Mouse (Mus musculus): ENCODE results near the gene Slit3. TPM values are rescaled to one million over a fixed set of nuclear protein-coding genes. Genes with fewer than 3 reads are reported as not detected.

The Slit3 gene
- polyA plus RNA-seq, 1 experiment from 2014 or later = 4.9 TPM

DNA sequence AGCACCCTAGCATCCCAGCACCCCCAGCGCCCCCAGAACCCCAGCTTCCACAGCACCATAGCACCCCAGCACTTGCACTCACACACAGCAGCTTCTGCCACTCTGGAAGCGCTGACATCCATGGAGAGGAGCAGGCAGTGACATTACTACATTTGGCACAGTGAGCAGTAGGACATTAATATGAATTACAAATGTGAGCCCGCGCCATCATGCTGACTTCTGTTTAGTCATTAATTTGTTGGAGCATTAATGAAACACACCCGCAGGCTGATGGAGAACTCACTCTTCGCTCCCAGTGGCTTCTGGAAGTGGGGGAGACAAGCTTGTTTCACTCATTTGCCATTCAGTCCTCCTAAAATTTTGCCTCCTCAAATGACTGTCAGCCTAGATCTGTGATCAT lies 476.9 kb downstream of the Slit3 start:
- Histone ChIP-seq H3K4me1 (peaks cover 44% of the 10 kb centered on the region), H3K27ac (no peak overlapping the region), H3K9me3 (no peaks in the 10 kb centered on the region), H3K36me3 (replicated peaks) (no peaks in the 10 kb centered on the region), H3K4me3 (no peak overlapping the region), H3K27me3 (ENCODE audit: poor library complexity, severe bottlenecking) (peaks cover 83% of the 10 kb centered on the region)
- WGBS = 96% methylated on average over 6 of the region's 6 CpGs
- DNase-seq (ENCODE audit: extremely low spot score, low spot score) = no peak

DNA sequence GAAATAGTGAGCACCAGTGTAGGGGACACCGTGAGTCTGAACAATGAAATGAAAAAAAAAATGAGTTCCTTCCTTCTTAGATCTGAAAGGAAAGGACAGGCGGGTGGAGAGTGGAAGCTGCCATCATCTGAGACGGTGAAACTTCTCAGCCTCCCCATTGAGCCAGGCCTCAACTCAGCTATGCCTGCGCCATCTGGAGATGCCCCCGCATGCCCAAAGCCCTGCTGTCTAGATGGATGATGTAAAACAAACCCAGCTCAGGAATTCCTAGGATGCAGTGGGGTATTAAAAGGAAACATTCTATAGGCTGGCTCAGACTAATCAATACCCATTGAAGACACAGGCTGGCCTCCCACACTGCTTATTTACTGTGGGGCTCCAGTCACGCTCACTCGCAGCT lies 477.7 kb downstream of the Slit3 start:
- H3K4me3 ChIP-seq = no peak overlapping the region

DNA sequence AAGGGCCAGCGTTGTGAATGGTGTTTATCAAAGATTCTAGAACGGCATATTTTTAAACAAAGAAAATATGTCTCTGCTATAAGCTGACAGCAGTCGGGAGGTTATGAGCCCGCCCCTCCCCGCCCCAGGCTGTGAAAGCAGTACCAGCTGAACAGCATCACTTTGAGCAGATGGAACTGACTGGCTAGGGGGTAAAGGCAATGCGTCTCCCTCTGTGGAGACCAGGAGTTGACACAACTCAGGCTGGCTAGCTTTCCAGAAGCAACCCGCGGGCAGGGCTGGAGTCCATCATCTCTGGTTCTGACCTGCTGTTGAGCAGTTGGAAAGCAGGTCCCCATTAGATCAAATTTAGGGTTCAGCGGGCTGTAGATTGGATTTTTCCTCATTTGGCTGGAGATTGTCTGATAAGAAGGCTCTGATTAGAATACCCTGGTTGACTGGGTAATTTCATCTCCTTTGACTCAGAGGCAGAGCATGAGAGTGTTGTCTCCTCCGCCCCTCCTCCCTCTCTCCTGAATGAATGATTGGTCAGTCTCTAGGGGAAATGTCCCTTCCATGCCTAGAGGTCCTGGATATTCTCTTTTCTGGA lies 480.7 kb downstream of the Slit3 start:
- Histone ChIP-seq H3K36me3 (replicated peaks) (no peaks in the 10 kb centered on the region), H3K27me3 (ENCODE audit: poor library complexity, severe bottlenecking) (peaks cover 57% of the 10 kb centered on the region), H3K9me3 (no peaks in the 10 kb centered on the region), H3K4me1 (peaks cover 40% of the 10 kb centered on the region), H3K4me3 (no peak overlapping the region), H3K27ac (no peak overlapping the region; the same call in 1 of the 2 replicates)
- 85% methylated on average over 10 of the region's 10 CpGs for WGBS
- no peak for DNase-seq (ENCODE audit: extremely low spot score, low spot score)

More for the DNA sequence above, 477.7 kb downstream of the Slit3 start:
- peak overlapping the region; percentile 36 for H3K27ac ChIP-seq
- H3K4me1 ChIP-seq = peaks cover 36% of the 10 kb centered on the region
- no peaks in the 10 kb centered on the region for H3K9me3 ChIP-seq
- WGBS = 37% methylated on average over 7 of the region's 7 CpGs
- peaks cover 82% of the 10 kb centered on the region for H3K27me3 ChIP-seq (ENCODE audit: poor library complexity, severe bottlenecking)
- DNase-seq (ENCODE audit: extremely low spot score, low spot score) = no peak
- H3K36me3 ChIP-seq (replicated peaks) = no peaks in the 10 kb centered on the region

DNA sequence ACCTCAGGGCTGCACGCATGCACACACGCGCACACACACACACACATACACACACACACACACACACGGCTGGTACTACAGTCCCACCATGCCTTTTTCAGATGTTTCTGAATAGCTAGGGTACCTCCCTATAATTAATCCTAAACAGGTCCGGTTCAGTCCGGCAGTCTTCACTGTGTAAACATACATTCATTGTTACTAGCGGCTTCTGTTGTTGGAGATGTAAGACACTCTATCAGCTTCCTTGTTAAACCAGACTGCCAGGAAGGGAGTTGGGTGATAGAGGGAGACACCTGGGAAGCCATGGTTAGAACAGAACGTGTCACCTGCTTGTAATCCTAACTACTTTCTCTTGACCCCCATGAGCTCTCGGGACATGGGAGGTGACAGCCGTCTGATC lies 481.6 kb downstream of the Slit3 start:
- Histone ChIP-seq H3K9me3 (no peaks in the 10 kb centered on the region), H3K4me3 (no peak overlapping the region), H3K4me1 (peaks cover 37% of the 10 kb centered on the region), H3K27me3 (ENCODE audit: poor library complexity, severe bottlenecking) (peaks cover 54% of the 10 kb centered on the region), H3K27ac (no peak overlapping the region), H3K36me3 (replicated peaks) (no peaks in the 10 kb centered on the region)
- no peak for DNase-seq (ENCODE audit: extremely low spot score, low spot score)
- 86% methylated on average over 10 of the region's 10 CpGs for WGBS

DNA sequence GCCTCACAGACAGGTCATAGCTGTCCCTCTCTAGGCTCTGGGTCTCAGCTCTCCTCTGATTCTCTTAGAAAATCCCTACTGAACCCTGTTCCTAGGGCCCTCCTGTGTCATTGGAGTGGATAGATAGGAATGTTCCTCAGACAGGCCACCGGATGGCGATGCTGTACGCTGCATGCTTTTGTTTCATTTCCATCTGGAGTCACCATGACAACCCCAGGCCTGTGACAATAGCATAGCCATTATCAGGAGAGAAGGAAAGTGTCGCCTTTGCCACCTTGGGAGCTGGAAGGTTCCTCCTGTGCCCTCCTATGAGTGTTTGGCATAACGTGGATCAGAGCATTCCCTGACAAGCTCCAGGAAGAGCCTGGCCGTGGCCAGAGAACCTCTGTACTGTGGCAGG lies 482.9 kb downstream of the Slit3 start:
- no peak overlapping the region for H3K4me3 ChIP-seq
- peaks cover 54% of the 10 kb centered on the region for H3K27me3 ChIP-seq (ENCODE audit: poor library complexity, severe bottlenecking)
- H3K4me1 ChIP-seq = peaks cover 32% of the 10 kb centered on the region
- H3K27ac ChIP-seq = no peak overlapping the region
- DNase-seq (ENCODE audit: extremely low spot score, low spot score) = no peak
- no peaks in the 10 kb centered on the region for H3K9me3 ChIP-seq
- WGBS = 79% methylated on average over 6 of the region's 6 CpGs
- no peaks in the 10 kb centered on the region for H3K36me3 ChIP-seq (replicated peaks)

DNA sequence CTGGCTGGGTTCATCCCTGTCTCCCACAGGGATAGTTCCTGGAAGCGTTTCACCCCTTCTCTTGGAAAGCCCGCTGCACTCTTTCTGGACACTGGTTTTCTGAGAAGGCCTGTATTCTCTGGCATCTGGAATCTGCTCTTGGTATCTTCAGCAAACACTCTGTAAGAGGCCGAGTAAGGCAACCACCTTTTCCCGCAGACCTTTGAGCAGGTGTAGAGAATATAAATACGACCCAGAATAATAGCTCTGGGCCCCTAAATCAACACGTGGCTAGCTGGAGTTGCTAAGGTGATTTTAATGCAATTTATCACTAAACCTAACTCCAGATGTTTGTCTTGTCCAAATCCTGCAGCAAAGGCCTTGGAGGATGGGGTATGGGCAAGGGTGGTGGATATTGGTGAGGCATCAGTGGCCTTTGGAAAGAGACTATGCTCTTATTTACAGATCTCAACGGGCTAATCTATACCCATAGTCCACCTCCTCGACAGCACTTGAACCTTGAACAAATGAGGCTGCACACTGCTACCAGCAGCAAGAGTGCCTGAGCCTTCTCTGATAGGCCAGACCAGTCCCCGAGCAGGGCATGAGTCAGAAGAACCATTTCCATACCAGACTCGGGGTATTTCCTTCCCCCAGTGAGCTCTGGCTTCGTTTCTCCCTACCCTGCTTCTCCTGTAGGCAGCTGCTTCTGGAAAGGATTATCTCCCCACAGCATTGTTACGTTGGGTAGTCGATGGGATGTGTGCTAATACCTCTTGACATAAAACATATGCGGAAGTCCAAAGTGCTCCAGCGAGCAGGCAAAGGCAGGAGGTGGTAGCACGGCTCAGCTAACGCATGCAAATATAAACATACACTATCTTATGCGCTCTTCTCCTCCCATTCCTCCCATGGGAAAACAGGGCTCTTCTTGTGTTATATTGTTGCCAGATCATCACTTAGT lies 484.1 kb downstream of the Slit3 start:
- Histone ChIP-seq H3K27me3 (ENCODE audit: poor library complexity, severe bottlenecking) (peaks cover 58% of the 10 kb centered on the region), H3K4me1 (peaks cover 28% of the 10 kb centered on the region), H3K9me3 (no peaks in the 10 kb centered on the region), H3K4me3 (no peak overlapping the region), H3K27ac (no peak overlapping the region), H3K36me3 (replicated peaks) (no peaks in the 10 kb centered on the region)
- no peak for DNase-seq (ENCODE audit: extremely low spot score, low spot score)
- 77% methylated on average over 18 of the region's 18 CpGs for WGBS

DNA sequence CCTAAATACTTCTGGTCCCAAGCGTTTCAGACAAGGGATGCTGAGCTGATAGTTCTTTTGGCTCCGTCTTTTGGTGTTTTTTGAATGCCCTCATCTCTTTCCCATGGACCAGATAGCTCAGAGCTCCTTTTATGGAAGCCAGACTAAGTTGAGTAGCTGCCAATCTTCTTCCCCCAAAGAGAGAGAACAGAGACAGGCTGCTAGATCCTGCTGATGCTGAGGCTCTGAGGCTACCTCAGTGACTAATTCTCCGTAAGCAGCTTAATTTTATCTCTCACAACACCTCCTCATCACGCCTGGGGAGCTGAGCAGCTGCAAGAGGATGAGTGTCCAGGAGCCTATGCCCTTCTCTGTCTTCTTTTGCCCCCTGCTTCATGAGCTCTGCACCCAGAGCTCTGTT lies 486.2 kb downstream of the Slit3 start:
- 69% methylated on average over 4 of the region's 4 CpGs for WGBS
- H3K36me3 ChIP-seq (replicated peaks) = no peaks in the 10 kb centered on the region
- H3K27ac ChIP-seq = no peak overlapping the region
- no peak overlapping the region for H3K4me3 ChIP-seq
- H3K4me1 ChIP-seq = peaks cover 21% of the 10 kb centered on the region
- no peaks in the 10 kb centered on the region for H3K9me3 ChIP-seq
- no peak for DNase-seq (ENCODE audit: extremely low spot score, low spot score)
- peaks cover 62% of the 10 kb centered on the region for H3K27me3 ChIP-seq (ENCODE audit: poor library complexity, severe bottlenecking)

DNA sequence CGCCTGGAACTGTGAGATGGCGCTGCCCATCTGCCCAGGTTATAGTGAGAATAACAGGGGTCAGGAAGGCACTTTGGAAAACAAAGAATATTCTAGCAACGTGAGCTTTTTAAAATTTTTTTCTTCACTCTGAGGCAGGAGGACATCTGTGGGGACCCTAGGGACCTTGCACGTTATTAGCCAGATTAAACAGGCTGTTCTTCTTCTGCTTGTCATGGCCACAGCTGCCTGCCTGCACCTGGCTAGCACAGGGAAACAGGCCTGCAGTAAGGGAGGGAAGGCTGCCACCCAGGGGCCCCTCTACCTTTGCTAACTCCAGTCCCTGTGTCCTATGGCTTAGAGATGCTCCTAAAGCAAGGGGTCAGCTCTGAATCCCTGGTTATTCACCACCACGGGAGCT lies 487.8 kb downstream of the Slit3 start:
- no peak for DNase-seq (ENCODE audit: extremely low spot score, low spot score)
- Histone ChIP-seq H3K4me1 (peaks cover 33% of the 10 kb centered on the region), H3K4me3 (no peak overlapping the region), H3K9me3 (no peaks in the 10 kb centered on the region), H3K36me3 (replicated peaks) (no peaks in the 10 kb centered on the region), H3K27me3 (ENCODE audit: poor library complexity, severe bottlenecking) (peaks cover 65% of the 10 kb centered on the region), H3K27ac (no peak overlapping the region)
- 82% methylated on average over 5 of the region's 5 CpGs for WGBS

DNA sequence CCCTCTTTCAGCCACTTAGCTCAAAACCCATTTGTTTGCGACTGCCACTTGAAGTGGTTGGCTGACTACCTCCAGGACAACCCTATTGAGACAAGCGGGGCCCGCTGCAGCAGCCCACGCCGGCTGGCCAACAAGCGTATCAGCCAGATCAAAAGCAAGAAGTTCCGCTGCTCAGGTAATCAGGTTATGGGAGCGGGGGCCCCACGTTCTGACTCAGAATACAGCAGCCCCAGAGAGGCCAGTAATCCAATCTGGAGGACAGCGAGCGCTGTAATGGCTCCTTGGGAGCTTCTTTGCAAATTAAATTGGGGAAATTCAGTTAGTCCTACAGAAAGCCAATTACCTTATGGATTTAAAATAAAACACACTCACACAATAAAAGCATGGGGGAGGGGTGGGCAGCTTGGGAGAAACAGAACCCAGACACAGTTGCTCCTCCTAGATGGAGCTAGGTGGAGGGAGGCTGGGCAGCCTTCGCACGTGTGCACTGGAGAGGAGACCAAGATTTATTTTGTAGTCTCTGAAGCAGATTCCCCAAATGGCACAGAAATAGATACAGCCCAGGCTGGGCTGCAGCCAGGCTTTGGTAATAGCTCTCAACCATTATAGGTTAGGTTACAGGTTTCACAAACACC lies 491.4 kb downstream of the Slit3 start:
- H3K36me3 ChIP-seq (replicated peaks) = no peaks in the 10 kb centered on the region
- no peaks in the 10 kb centered on the region for H3K9me3 ChIP-seq
- H3K27ac ChIP-seq = no peak overlapping the region
- 33% methylated on average over 13 of the region's 13 CpGs for WGBS
- peak; percentile 22 for DNase-seq (ENCODE audit: extremely low spot score, low spot score)
- H3K4me1 ChIP-seq = peaks cover 24% of the 10 kb centered on the region
- peaks cover 84% of the 10 kb centered on the region for H3K27me3 ChIP-seq (ENCODE audit: poor library complexity, severe bottlenecking)
- H3K4me3 ChIP-seq = no peak overlapping the region

DNA sequence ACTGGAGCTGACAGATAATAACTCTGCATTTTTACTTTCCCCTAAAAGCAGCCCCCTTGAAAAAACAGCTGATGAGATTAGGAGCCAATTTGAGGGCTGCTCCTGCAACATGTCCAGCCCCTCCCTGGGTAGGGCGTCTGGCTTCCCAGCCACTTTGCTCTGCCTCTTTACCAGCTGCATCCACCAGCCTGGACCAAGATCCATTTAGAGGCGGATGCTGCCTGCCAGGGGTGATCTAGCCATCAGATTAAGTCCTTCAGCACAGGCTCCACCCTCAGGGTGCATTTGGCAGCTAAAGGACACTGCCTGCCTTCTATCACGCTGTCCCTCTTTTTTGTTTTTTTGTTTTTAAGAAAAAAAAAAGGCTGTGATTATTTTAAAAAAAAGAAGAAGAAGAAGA lies 493.5 kb downstream of the Slit3 start:
- peaks cover 71% of the 10 kb centered on the region for H3K27me3 ChIP-seq (ENCODE audit: poor library complexity, severe bottlenecking)
- WGBS = 38% methylated on average over 3 of the region's 3 CpGs
- no peaks in the 10 kb centered on the region for H3K9me3 ChIP-seq
- H3K27ac ChIP-seq = no peak overlapping the region
- DNase-seq (ENCODE audit: extremely low spot score, low spot score) = no peak
- no peaks in the 10 kb centered on the region for H3K36me3 ChIP-seq (replicated peaks)
- H3K4me3 ChIP-seq = no peak overlapping the region
- peaks cover 24% of the 10 kb centered on the region for H3K4me1 ChIP-seq

DNA sequence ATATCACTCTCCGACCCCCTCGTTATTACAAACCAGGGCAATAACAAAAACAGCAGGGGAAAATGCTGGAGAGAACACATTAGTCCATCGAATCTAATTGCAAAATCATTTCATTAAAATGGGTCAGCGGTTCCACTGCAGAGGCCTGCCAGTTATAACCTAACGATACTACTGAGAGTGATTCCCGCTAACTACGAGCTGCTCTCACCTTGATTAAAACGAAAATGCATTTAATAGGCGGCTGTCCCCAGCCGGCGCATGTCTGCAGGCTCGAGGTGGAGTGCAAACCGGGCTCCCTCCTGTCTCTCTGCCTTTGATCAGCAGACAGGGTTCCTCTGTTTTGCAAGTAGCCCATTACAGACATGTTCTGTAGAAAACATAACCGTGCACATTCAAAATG lies 498.4 kb downstream of the Slit3 start:
- Histone ChIP-seq H3K9me3 (no peaks in the 10 kb centered on the region), H3K27me3 (ENCODE audit: poor library complexity, severe bottlenecking) (peaks cover 22% of the 10 kb centered on the region), H3K27ac (no peak overlapping the region), H3K4me1 (0 out of 2 replicates have a peak, but pooled peaks cover 2% of the 10 kb centered on the region), H3K4me3 (no peak overlapping the region), H3K36me3 (replicated peaks) (no peaks in the 10 kb centered on the region)
- 85% methylated on average over 14 of the region's 14 CpGs for WGBS
- no peak for DNase-seq (ENCODE audit: extremely low spot score, low spot score)

DNA sequence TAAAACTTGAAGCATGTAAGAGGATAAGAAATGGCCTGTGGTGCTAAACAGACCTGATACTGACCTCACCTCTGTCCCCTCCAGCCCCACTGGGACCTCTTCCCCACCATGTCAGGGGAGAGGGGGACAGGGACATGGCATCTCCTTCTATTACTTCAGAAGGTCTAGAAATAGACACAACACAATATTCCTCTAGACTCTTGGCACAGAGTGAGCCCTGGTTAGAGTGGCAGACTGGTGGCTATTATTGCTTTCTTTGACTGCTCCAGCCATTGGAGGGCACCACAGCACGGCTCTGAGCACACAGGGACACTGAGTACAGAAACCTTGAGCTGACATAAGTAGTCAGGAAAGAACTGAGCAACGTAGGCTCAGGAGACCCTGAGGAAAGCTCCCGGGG lies 501.7 kb downstream of the Slit3 start:
- 88% methylated on average over 3 of the region's 3 CpGs for WGBS
- Histone ChIP-seq H3K4me1 (no peaks in the 10 kb centered on the region), H3K4me3 (no peak overlapping the region), H3K27ac (no peak overlapping the region), H3K27me3 (ENCODE audit: poor library complexity, severe bottlenecking) (peaks cover 11% of the 10 kb centered on the region; the same call in 1 of the 2 replicates), H3K9me3 (no peaks in the 10 kb centered on the region), H3K36me3 (replicated peaks) (no peaks in the 10 kb centered on the region)
- DNase-seq (ENCODE audit: extremely low spot score, low spot score) = no peak
